Mouse (Mus musculus): Measurements from ENCODE around the gene Gm5458. TPM values are rescaled to one million over a fixed set of nuclear protein-coding genes. Genes with fewer than 3 reads are reported as not detected.
"Not testable (repeated sequence)": the region's sequence is repeated elsewhere in the genome, so short reads cannot be mapped to it uniquely, and the experiment has no call there.

The Gm5458 gene
- not detected in 2 replicates for polyA plus RNA-seq (2014; fragmentation: Nextera tagmentation; extraction: Ambion mirVana)

DNA sequence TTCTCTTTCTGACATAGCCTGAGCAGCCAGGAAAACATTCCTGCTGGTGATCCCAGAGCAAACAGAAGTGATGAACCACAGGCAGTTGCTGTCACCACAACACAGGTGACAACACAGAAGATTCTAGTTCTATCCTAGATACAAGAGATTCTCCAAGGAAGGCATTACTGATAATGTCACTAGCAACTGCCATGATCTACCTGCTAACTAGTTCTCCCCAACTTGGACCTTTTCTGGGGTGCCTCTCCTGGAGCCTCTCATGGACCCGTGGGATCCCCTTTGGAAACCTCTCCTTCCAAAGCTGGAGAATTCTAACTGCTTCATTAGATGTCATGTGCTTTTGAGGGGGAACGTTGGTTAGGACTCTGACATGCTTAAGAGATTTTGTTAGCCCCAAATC is at the start of gene Gm5458:
TSS of gene Gm5458 (minus strand) at position 101 of the 400 bp plus-strand sequence.
- H3K27me3 ChIP-seq (replicated peaks; ENCODE audit: control insufficient read depth, insufficient read depth, low read length); H3K36me3 ChIP-seq (ENCODE audit: control insufficient read depth, insufficient read depth, low read length); H3K4me1 ChIP-seq (replicated peaks; ENCODE audit: control insufficient read depth, insufficient read depth, low read length); H3K9ac ChIP-seq (ENCODE audit: low read depth, low read length); H3K4me3 ChIP-seq (ENCODE audit: low read depth, low read length); ATAC-seq (replicated peaks; ENCODE audit: low FRiP score); H3K27ac ChIP-seq (ENCODE audit: low read depth, low read length); H3K4me2 ChIP-seq; DNase-seq (ENCODE audit: low spot score); H3K9me3 ChIP-seq (ENCODE audit: control insufficient read depth, low read length): not testable (repeated sequence)
- 55% methylated on average over 1 of the region's 2 CpGs for WGBS

- Histone ChIP-seq H3K4me1 (replicated peaks; ENCODE audit: control insufficient read depth, insufficient read depth, low read length) (no peaks in the 10 kb centered on the region), H3K27me3 (replicated peaks; ENCODE audit: control insufficient read depth, insufficient read depth, low read length) (no peaks in the 10 kb centered on the region), H3K4me2 (no peak overlapping the region), H3K36me3 (ENCODE audit: control insufficient read depth, insufficient read depth, low read length) (no peaks in the 10 kb centered on the region), H3K9me3 (ENCODE audit: control insufficient read depth, low read length) (no peaks in the 10 kb centered on the region), H3K4me3 (ENCODE audit: low read depth, low read length) (no peak overlapping the region), H3K9ac (ENCODE audit: low read depth, low read length) (no peak overlapping the region), H3K27ac (ENCODE audit: low read depth, low read length) (no peak overlapping the region)
- ATAC-seq (replicated peaks; ENCODE audit: low FRiP score) = no peak
- 71% methylated on average over 3 of the region's 3 CpGs for WGBS
- no peak for DNase-seq (ENCODE audit: low spot score)
Observed at GRCm38 (mm10) chr14:19646232-19646631, 43.9 kb upstream of the Gm5458 start.

DNA sequence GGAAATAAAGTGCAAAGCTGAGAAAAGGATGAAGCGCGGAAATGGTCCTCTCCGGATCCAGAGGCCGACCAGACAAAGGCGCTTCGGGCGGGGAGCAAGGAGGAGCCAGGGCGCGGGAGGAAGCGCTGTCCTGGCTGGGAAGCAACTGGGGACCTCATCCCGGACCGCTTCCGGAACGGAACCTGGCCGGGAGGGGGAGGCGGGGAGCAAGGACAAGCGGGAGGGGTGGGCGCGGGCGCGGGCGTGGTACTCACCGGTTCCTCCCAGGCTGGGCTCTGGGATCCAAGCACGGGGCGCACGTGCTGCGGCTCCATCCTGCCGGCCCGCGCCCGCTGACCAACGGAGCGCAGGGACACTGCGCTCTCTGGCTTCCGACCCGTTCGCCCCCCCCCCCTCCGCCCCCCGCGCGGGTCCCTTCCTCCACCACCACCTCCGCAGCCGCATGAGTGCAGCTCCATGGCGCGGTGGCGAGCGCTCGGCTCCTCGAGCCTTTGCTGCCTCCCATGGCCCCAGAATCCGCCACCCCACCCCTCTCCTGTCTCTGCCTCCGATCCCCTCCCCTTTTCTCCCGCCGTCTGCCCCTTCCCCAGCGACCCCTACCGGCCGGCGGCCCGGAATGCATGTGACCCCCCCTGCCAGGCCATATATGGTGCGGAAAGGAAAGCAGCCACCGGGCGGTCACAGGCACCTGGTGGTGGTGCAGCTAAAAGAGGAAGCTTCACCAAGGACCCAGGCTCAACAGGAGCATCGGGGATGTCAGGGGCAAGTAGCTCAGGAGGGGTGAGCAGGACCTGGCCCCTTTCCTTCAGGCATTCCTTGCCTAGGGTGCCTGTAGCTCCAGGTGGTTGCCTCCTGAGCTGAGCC is 17.3 kb downstream of the Gm5458 start, which contains the start of gene Gm2237:
TSS of gene Gm2237 (minus strand) at position 332 of the 864 bp plus-strand sequence.
- not testable (repeated sequence) for H3K4me1 ChIP-seq (replicated peaks; ENCODE audit: control insufficient read depth, insufficient read depth, low read length); H3K36me3 ChIP-seq (ENCODE audit: control insufficient read depth, insufficient read depth, low read length); H3K27me3 ChIP-seq (replicated peaks; ENCODE audit: control insufficient read depth, insufficient read depth, low read length); H3K27ac ChIP-seq (ENCODE audit: low read depth, low read length); H3K9ac ChIP-seq (ENCODE audit: low read depth, low read length); ATAC-seq (replicated peaks; ENCODE audit: low FRiP score); H3K9me3 ChIP-seq (ENCODE audit: control insufficient read depth, low read length)
- peak within 1 kb of the TSS; percentile 49 for H3K4me2 ChIP-seq
- H3K4me3 ChIP-seq (ENCODE audit: low read depth, low read length) = peak within 1 kb of the TSS; percentile 47
- peak; percentile 34 for DNase-seq (ENCODE audit: low spot score)
- WGBS = 0% methylated on average over 25 of the region's 62 CpGs

- DNase-seq (ENCODE audit: low spot score); H3K36me3 ChIP-seq (ENCODE audit: control insufficient read depth, insufficient read depth, low read length); H3K4me2 ChIP-seq; H3K27ac ChIP-seq (ENCODE audit: low read depth, low read length); H3K4me3 ChIP-seq (ENCODE audit: low read depth, low read length); ATAC-seq (replicated peaks; ENCODE audit: low FRiP score); H3K9me3 ChIP-seq (ENCODE audit: control insufficient read depth, low read length); H3K9ac ChIP-seq (ENCODE audit: low read depth, low read length); H3K4me1 ChIP-seq (replicated peaks; ENCODE audit: control insufficient read depth, insufficient read depth, low read length); H3K27me3 ChIP-seq (replicated peaks; ENCODE audit: control insufficient read depth, insufficient read depth, low read length): not testable (repeated sequence)
- WGBS = 81% methylated on average over 1 of the region's 3 CpGs
Observed at GRCm38 (mm10) chr14:19549863-19550262, 52.5 kb downstream of the Gm5458 start, which contains the start of gene Gm2244. Gene Gm2244, minus strand, starts transcription at chr14:19549963.

Other genes starting within 250 kb of the Gm5458 start
- not detected in 2 replicates for gene Gm21738, start 183.7 kb downstream of the Gm5458 start, polyA plus RNA-seq (2014; fragmentation: Nextera tagmentation; extraction: Ambion mirVana)
- not detected in 2 replicates for gene Gm2244, start 52.6 kb downstream of the Gm5458 start, polyA plus RNA-seq (2014; fragmentation: Nextera tagmentation; extraction: Ambion mirVana)
- gene Gm2237, start 17.4 kb downstream of the Gm5458 start, polyA plus RNA-seq (2014; fragmentation: Nextera tagmentation; extraction: Ambion mirVana) = 0.96 and 1.1 TPM in 2 replicates
- gene Nid2, start 148.7 kb upstream of the Gm5458 start, polyA plus RNA-seq (2014; fragmentation: Nextera tagmentation; extraction: Ambion mirVana) = 44.1 and 45.2 TPM in 2 replicates
- 168 and 183 TPM in 2 replicates for gene Rtraf, start 221.2 kb upstream of the Gm5458 start, polyA plus RNA-seq (2014; fragmentation: Nextera tagmentation; extraction: Ambion mirVana)